8 mouse cellular contexts compared by ENCODE assay signal in the genomic region with DNA sequence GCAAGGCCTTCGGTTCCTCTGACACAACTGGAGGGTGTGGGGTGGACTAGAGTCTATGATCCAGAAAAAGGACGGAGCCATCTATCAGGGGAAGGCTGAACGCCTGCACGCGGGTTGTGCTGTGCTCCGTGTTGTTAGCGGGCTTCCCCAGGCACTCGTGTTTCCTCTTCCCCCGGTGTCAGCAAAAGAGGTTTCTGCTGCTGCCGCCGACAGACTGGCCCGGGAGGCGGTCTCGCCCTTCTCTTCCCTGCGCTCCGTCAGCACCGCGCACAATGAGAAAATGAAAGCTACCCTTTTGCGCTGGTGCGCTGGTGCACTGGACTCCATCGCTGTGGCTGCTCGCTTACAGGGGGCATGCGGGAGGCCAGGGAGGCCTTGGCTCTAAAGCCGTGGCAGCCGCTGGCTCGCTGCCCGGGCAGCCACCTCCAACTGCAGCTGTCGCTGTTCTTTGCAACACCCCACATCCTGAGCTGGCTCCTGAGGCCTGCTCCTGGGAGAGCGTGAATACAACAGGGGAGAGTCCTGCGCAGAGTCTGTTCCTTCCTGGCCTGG. TPM values are rescaled to one million over a fixed set of nuclear protein-coding genes. Genes with fewer than 3 reads are reported as not detected.
DNase-seq lines count a peak whose midpoint lies in the region; ATAC-seq and TF ChIP-seq lines count a peak whose summit lies in the region.

No protein-coding gene starts in this region.

- 0 out of 2 replicates have a peak, but pooled peaks cover under 1% of the 10 kb centered on the region for H3K9me3 ChIP-seq in embryonic facial prominence, embryonic 12.5 days
- no peaks in the 10 kb centered on the region for H3K9me3 ChIP-seq in liver, embryonic 14.5 days (ENCODE audit: control insufficient read depth, low read length)
- no peaks in the 10 kb centered on the region for H3K9me3 ChIP-seq in stomach, embryonic 14.5 days (ENCODE audit: control insufficient read depth, low read depth, low read length)

- peak overlapping the region; percentile 85 for H3K27ac ChIP-seq in embryonic facial prominence, embryonic 12.5 days
- no peak overlapping the region for H3K27ac ChIP-seq in liver, embryonic 14.5 days
- peak overlapping the region; percentile 84 for H3K27ac ChIP-seq in stomach, embryonic 14.5 days (ENCODE audit: low read length)

- no peaks in the 10 kb centered on the region for H3K27me3 ChIP-seq in embryonic facial prominence, embryonic 12.5 days
- H3K27me3 ChIP-seq in liver, embryonic 14.5 days (ENCODE audit: control insufficient read depth, insufficient read depth, low read length): no peaks in the 10 kb centered on the region
- no peaks in the 10 kb centered on the region for H3K27me3 ChIP-seq in stomach, embryonic 14.5 days (ENCODE audit: control insufficient read depth, insufficient read depth, low read length)

- no peak for TF ChIP-seq EP300 in liver, embryonic 14.5 days (IDR thresholded peaks at IDR 0.05; ENCODE audit: low read depth)

- peak overlapping the region; percentile 57 for H3K4me2 ChIP-seq in embryonic facial prominence, embryonic 12.5 days (replicated peaks)
- H3K4me2 ChIP-seq in liver, embryonic 14.5 days (ENCODE audit: low read depth): peak overlapping the region; percentile 71
- H3K4me2 ChIP-seq in stomach, embryonic 14.5 days (replicated peaks; ENCODE audit: low read depth, low read length): peak overlapping the region; percentile 59

- DNase-seq in 3T3-L1 (ENCODE audit: low read depth, low spot score): peak; percentile 47
- peak; percentile 87 for DNase-seq in adrenal gland, adult 2 months
- DNase-seq in heart, adult 9 months (ENCODE audit: low spot score in 2 of 2): peak; percentile 68 to 74
- DNase-seq in kidney, adult 8-10 months: peak; percentile 57 to 60
- no peak for DNase-seq in liver, embryonic 14.5 days (ENCODE audit: low read depth in 3 of 3, low spot score in 3 of 3)
- DNase-seq in neural tube, embryonic 10.5 days (ENCODE audit: extremely low spot score, low spot score): peak; percentile 66

- no peaks in the 10 kb centered on the region for H3K36me3 ChIP-seq in embryonic facial prominence, embryonic 12.5 days
- no peaks in the 10 kb centered on the region for H3K36me3 ChIP-seq in liver, embryonic 14.5 days (replicated peaks; ENCODE audit: control insufficient read depth, insufficient read depth, low read depth)
- H3K36me3 ChIP-seq in stomach, embryonic 14.5 days (ENCODE audit: control insufficient read depth, insufficient read depth, low read length): no peaks in the 10 kb centered on the region

- no peak for TF ChIP-seq CTCF in liver, embryonic 14.5 days (IDR thresholded peaks at IDR 0.05; ENCODE audit: low read depth)

- peak overlapping the region; percentile 58 for H3K9ac ChIP-seq in embryonic facial prominence, embryonic 12.5 days
- peak overlapping the region; percentile 59 for H3K9ac ChIP-seq in liver, embryonic 14.5 days (replicated peaks)
- H3K9ac ChIP-seq in stomach, embryonic 14.5 days (replicated peaks; ENCODE audit: low read depth, low read length): peak overlapping the region; percentile 45

- peak overlapping the region; percentile 33 for H3K4me3 ChIP-seq in embryonic facial prominence, embryonic 12.5 days
- H3K4me3 ChIP-seq in liver, embryonic 14.5 days (ENCODE audit: insufficient read depth in 1 of 2, low read depth in 2 of 2, low read length in 2 of 2): peak overlapping the region; percentile 46 to 55
- peak overlapping the region; percentile 22 for H3K4me3 ChIP-seq in stomach, embryonic 14.5 days (ENCODE audit: low read depth, low read length)

- 3% methylated on average over 30 of the region's 30 CpGs for WGBS in embryonic facial prominence, embryonic 12.5 days
- 3% methylated on average over 30 of the region's 30 CpGs for WGBS in liver, embryonic 14.5 days (ENCODE audit: insufficient replicate concordance)
- WGBS in stomach, embryonic 14.5 days: 3% methylated on average over 30 of the region's 30 CpGs

- peak; percentile 76; the same call in 1 of the 2 replicates for ATAC-seq in embryonic facial prominence, embryonic 12.5 days (ENCODE audit: insufficient number of reproducible peaks, insufficient read depth, low FRiP score, low TSS enrichment)
- peak; percentile 58 for ATAC-seq in liver, embryonic 14.5 days (ENCODE audit: insufficient read depth)
- ATAC-seq in stomach, embryonic 14.5 days (ENCODE audit: insufficient number of reproducible peaks, insufficient read depth, low FRiP score, low read depth): peak; percentile 84

- peaks cover 26% of the 10 kb centered on the region for H3K4me1 ChIP-seq in embryonic facial prominence, embryonic 12.5 days
- H3K4me1 ChIP-seq in liver, embryonic 14.5 days (replicated peaks; ENCODE audit: control insufficient read depth in 2 of 2, insufficient read depth in 2 of 2, low read length in 1 of 2): peaks cover 3 to 8% of the 10 kb centered on the region in 2 experiments
- peaks cover 11% of the 10 kb centered on the region; the same call in 1 of the 2 replicates for H3K4me1 ChIP-seq in stomach, embryonic 14.5 days (ENCODE audit: control insufficient read depth, insufficient read depth, low read length)

RNA-seq across cellular contexts. Expression of a gene that starts 36.3 kb away (rescaled TPM):
- 1 to 10 TPM; 6.3 to 6.5 TPM for total RNA-seq in adrenal gland, adult 2 months (2021)
- polyA plus RNA-seq in adrenal gland, adult 2 months (2012; rRNA removed): not detected in 2 replicates
- 3.4 and 4.0 TPM in 2 replicates for polyA plus RNA-seq in embryonic facial prominence, embryonic 12.5 days (2016; fragmentation: Nextera tagmentation; extraction: Ambion mirVana)
- polyA plus RNA-seq in liver, embryonic 14.5 days (2012; rRNA removed): not detected in 2 replicates
- 1.0 TPM in 1 of 2 replicates, not detected in the other for polyA plus RNA-seq in liver, embryonic 14.5 days (2014; fragmentation: Nextera tagmentation; extraction: Ambion mirVana)
- polyA plus RNA-seq in stomach, embryonic 14.5 days (2014; fragmentation: Nextera tagmentation; extraction: Ambion mirVana): not detected in 2 replicates

Comparison
In these comparisons a context has a peak if more than half of its experiments do, and no peak if none do; other contexts are left out.
1. DNase-seq: peak in 3T3-L1 (single experiment), adrenal gland, adult 2 months (single experiment), heart, adult 9 months (2 of 2), kidney, adult 8-10 months (2 of 2) and neural tube, embryonic 10.5 days (single experiment); none in liver, embryonic 14.5 days (0 of 3).
2. Peak in every context shown above with its lines, with median percentiles within 50 percentile points of each other: ATAC-seq, H3K4me2 ChIP-seq, H3K4me3 ChIP-seq and H3K9ac ChIP-seq.